Mouse (Mus musculus) cerebellum, adult 11 months (tissue): ENCODE measurements at regions not wholly inside any gene's neighbourhood (a gene's known extent, or its start where the extent isn't known, plus 50 kb on each side); places are given as distances from the start of the nearest gene placed in this dataset.

Experiments used
- DNase-seq: peaks from one replicate; pipeline ENCODE4 v3.0.0; 2022

DNA sequence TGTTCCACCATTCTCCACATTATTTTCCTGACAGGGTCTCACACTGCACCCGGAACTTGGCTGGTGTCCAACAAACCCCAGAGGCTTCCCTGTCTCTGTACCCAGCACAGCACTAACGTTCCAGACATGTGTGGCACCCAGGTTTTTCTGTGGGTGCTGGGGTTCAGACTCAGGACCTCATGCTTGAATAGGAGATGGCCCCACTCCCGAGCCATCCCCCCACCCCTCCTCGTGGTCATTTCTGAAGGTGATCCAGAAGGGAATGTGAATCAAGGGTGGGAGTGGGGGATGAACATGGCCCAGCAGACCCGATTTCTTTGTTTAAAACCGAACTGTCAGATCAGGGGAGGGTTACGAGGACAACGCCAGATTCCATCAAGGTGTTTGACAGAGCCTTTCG lies 245.6 kb downstream of the Tbc1d1 start:
- no peak for DNase-seq

- no peak for DNase-seq
Measured at GRCm38 (mm10) chr5:64403077-64403981, 247.2 kb downstream of the Tbc1d1 start.

- DNase-seq, result no peak
Measured at GRCm38 (mm10) chr5:64403982-64404345, 247.9 kb downstream of the Tbc1d1 start.

DNA sequence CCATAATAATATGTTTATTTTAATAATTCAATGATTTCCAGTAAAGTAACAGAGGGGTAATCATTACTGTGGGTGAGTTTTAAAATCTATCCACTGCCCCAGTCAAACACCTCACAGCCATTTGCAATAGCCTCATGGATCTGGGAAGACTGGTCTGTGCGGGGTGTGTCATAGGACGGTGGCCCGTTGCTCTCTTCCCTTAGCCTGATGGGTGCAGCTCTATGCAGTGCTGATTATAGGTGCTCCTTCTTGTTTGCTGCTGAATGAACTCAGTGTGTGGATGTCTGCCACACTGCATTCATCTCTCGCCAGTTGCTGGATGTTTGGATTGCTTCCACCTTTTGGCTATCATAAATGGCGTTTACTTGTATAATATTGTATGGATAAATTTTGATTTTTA lies 248.4 kb downstream of the Tbc1d1 start:
- no peak for DNase-seq

GRCm38 (mm10) chr5:64408938-64409337 lies 252.8 kb downstream of the Tbc1d1 start:
- no peak for DNase-seq

GRCm38 (mm10) chr5:64410621-64411020 lies 254.5 kb downstream of the Tbc1d1 start:
- DNase-seq, result no peak

DNA sequence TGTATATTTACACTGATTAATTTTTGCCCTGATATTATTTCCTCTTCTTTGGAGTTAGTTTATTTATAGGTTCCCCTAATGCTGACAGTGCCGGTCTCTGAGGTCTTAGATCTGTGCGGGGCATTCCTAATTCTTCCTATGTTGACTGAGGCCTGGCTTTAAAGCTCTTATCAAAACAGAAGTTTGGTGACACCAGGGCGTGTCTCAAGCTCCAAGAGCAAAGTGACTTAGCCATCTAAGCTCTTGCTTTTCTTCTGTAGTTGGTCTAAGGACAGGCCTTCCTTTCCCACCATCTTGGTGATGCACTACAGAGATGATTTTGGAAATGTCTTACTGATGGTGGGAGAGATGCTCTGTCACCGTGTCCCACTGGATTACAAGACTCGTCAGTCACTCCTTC lies 258.4 kb downstream of the Tbc1d1 start:
- no peak for DNase-seq

- no peak for DNase-seq
Measured at GRCm38 (mm10) chr5:64419395-64419794, 263.3 kb downstream of the Tbc1d1 start.

- DNase-seq, result no peak
Measured at GRCm38 (mm10) chr5:64422787-64423587, 266.9 kb downstream of the Tbc1d1 start.

DNA sequence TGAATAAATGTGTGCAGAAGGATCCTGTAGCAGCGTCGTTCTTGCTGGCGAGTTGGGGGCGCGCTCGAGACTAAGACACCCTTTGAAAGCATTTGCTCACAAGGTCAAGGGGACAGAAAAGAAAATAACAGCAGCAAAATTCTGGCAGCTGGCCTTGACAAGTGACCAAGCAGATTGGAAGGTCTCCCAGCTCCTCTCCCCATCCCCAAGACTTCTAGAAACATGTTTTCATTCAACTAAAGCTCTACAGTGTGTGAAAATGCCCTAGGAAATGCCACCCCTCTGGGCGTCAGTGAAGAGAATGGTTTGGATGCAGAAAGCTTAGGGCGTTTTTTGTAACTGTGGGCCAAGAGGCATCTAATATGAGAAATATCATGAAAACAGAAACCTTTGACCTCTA lies 272.7 kb downstream of the Tbc1d1 start:
- no peak for DNase-seq

DNA sequence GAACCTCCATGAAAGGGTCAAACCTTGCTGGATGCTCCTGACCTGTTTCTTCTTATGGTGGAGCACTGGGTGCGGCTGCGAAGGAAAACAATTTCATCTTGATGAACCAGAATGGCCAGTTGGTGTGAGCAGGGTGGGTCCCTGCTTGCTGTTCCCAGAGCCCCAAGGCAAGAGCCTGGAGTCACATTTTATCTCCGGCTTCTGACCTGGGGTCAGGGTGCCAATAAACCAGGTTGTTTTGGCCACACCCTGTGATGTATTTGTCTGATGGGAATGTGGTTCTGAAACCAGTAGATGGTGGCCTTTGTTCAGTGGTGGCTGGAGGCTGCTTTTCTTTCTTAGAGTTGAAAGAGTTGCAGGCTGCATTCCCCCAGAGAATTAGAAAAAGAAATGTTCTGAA lies 274.4 kb downstream of the Tbc1d1 start:
- no peak for DNase-seq

DNA sequence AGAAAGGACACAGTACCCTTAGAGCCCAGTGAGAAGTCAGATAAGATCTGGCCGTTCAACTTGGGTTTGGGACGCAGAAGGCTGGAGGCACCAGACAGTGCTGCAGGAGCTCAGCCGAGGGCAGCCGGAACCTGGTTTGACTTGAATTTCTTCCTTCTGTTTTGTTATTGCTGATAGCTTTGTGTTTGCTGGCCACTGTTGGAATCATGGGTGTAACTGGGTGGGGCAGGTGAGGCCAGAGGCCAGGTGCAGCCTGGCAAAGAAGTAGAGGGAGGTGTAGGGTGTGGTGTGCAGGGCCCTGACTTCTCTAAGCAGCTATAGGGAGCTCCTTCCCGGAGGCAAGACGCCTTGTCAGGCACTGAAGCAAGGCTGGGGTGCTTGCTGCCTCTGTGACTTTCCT lies 275.5 kb downstream of the Tbc1d1 start:
- DNase-seq, result no peak

DNA sequence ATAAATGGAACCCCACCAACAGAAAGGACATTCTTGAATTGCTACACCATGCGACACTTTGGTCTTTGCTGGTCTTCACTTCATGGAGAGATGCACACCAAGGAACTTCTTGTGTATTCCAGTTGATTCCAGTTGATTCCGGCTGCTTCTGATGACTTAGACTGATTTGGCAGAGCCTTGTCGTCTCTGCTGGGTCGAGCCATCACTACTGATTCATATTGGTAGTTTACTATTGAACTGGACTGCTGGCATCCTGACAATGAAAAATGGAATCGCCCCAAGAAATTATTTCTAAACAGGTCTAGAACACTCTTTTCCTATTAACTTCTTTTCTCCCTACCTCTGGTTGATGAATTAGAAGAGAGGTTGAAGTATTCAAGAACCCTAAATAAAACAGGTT lies 277.7 kb downstream of the Tbc1d1 start:
- DNase-seq, result no peak

DNA sequence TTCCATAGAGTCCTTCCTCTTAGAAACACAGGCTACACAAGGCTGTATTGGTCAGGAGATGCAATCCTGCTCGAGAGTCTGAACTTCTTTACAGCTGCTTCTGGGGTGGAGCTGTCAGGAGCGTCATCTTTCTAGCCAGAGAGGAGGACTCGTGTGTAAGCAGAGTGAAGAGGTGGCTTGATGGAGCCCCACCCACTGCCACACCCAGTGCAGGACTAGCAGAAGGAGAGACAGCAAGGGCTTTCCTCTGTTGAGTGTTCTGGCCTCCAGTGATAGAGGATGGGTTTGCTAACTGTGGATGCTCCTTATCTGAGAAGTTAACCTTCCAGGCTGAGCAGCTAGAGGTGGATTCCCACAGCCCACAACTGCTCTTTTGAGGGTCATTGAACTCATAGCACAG lies 279.4 kb downstream of the Tbc1d1 start:
- no peak for DNase-seq

- no peak for DNase-seq
Measured at GRCm38 (mm10) chr5:64435958-64436357, 279.9 kb downstream of the Tbc1d1 start.

GRCm38 (mm10) chr5:64437720-64438119 lies 281.6 kb downstream of the Tbc1d1 start:
- no peak for DNase-seq

- DNase-seq, result no peak
Measured at GRCm38 (mm10) chr5:64438446-64439134, 282.5 kb downstream of the Tbc1d1 start.

- no peak for DNase-seq
Measured at GRCm38 (mm10) chr5:64447847-64448246, 291.7 kb downstream of the Tbc1d1 start.

- DNase-seq, result no peak
Measured at GRCm38 (mm10) chr5:64452668-64453334, 296.7 kb downstream of the Tbc1d1 start.

DNA sequence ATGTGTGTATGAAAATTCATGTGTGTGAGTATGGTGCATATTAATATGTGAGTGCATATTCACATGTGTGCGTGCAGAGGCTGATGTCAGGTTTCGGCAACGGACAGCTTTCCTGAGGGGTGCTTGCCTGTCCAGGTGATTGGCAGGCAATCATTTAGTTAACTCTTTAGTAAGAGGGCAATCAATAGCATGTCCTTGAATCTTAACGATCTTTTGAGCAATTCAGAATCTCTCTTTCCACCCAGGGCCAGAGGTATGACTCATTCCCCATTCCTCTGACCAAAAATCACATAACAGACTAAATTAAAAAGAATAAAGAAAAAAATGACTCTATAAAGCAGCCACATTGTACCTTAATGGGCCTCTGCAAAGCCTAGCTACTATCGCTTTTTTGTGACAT lies 303.7 kb downstream of the Tbc1d1 start:
- DNase-seq, result no peak

- DNase-seq, result no peak
Measured at GRCm38 (mm10) chr5:64460891-64461290, 304.8 kb downstream of the Tbc1d1 start.

- DNase-seq, result no peak
Measured at GRCm38 (mm10) chr5:64461592-64461991, 305.5 kb downstream of the Tbc1d1 start.

DNA sequence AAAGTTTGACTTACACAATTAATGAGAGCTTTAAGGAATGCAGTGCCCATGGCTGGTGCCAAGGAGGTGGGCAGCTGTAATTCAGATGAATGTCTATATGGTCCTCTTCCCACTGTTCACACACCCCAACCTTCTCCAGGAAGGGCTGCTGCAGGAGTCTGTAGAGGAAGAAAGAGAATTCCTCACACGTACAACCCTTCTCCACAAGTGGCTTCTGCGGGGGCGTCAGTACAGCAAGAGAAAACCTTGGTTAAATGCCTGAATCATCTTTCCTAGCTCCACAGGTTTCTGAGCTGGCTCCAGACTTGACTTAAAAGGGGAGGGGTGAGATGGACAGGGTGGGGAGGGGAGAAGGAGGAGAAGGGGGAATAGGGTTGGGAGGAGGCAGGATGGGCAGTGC lies 306.3 kb downstream of the Tbc1d1 start:
- no peak for DNase-seq
